Mouse (Mus musculus) CD8-positive naive resting alpha-beta T cell, adult 2 months (primary cell): Measurements from ENCODE around the gene Dnajc5.
"Not testable (repeated sequence)": the region's sequence is repeated elsewhere in the genome, so short reads cannot be mapped to it uniquely, and the experiment has no call there.

Experiments
- DNase-seq, 2 experiments: peaks; one replicate each; pipeline ENCODE4 v3.0.0; 2022; ENCODE audit warnings: low read depth in 2 of 2, low spot score in 2 of 2

Gene Dnajc5

GRCm38 (mm10) chr2:181520118-181520935, at the start of gene Dnajc5:
TSS of gene Dnajc5 (plus strand) at chr2:181520485.
- peak; percentile 94 to 95 for DNase-seq

GRCm38 (mm10) chr2:181471246-181471645, 49.0 kb upstream of the Dnajc5 start:
- no peak for DNase-seq

- DNase-seq, result no peak
These were observed 47.9 kb upstream of the Dnajc5 start for GRCm38 (mm10) chr2:181472256-181472827.

GRCm38 (mm10) chr2:181483120-181483519, 37.2 kb upstream of the Dnajc5 start:
- no peak for DNase-seq

- DNase-seq, result peak; percentile 54 to 60
These were observed 36.5 kb upstream of the Dnajc5 start for GRCm38 (mm10) chr2:181483562-181484318.

- DNase-seq, result no peak
These were observed 35.6 kb upstream of the Dnajc5 start for GRCm38 (mm10) chr2:181484456-181485233.

- no peak for DNase-seq
These were observed 34.5 kb upstream of the Dnajc5 start for GRCm38 (mm10) chr2:181485741-181486140.

- no peak for DNase-seq
These were observed 32.7 kb upstream of the Dnajc5 start for GRCm38 (mm10) chr2:181487338-181488277.

GRCm38 (mm10) chr2:181491432-181492205, 28.7 kb upstream of the Dnajc5 start:
- peak in 1 of 2 experiments; percentile 43 for DNase-seq

- DNase-seq, result no peak
These were observed 28.1 kb upstream of the Dnajc5 start for GRCm38 (mm10) chr2:181492206-181492605.

- no peak for DNase-seq
These were observed 26.9 kb upstream of the Dnajc5 start, which contains the start of gene Abhd16b for GRCm38 (mm10) chr2:181493156-181493927. TSS of gene Abhd16b (plus strand) at chr2:181493206.

GRCm38 (mm10) chr2:181494266-181494945, 25.9 kb upstream of the Dnajc5 start:
- no peak for DNase-seq

GRCm38 (mm10) chr2:181495845-181496244, 24.4 kb upstream of the Dnajc5 start:
- not testable (repeated sequence) for DNase-seq

GRCm38 (mm10) chr2:181496281-181496680, 24.0 kb upstream of the Dnajc5 start:
- DNase-seq, result peak; percentile 59 to 73

- DNase-seq, result peak; percentile 83 to 86
These were observed 23.3 kb upstream of the Dnajc5 start, which contains the start of gene Tpd52l2 for GRCm38 (mm10) chr2:181496831-181497547. TSS of gene Tpd52l2 (plus strand) at chr2:181497142.

GRCm38 (mm10) chr2:181497548-181497875, 22.8 kb upstream of the Dnajc5 start:
- peak; percentile 32 to 38 for DNase-seq

GRCm38 (mm10) chr2:181498644-181499043, 21.6 kb upstream of the Dnajc5 start:
- no peak for DNase-seq
